Comparison of ENCODE assay signal across 8 mouse cellular contexts in the genomic region with DNA sequence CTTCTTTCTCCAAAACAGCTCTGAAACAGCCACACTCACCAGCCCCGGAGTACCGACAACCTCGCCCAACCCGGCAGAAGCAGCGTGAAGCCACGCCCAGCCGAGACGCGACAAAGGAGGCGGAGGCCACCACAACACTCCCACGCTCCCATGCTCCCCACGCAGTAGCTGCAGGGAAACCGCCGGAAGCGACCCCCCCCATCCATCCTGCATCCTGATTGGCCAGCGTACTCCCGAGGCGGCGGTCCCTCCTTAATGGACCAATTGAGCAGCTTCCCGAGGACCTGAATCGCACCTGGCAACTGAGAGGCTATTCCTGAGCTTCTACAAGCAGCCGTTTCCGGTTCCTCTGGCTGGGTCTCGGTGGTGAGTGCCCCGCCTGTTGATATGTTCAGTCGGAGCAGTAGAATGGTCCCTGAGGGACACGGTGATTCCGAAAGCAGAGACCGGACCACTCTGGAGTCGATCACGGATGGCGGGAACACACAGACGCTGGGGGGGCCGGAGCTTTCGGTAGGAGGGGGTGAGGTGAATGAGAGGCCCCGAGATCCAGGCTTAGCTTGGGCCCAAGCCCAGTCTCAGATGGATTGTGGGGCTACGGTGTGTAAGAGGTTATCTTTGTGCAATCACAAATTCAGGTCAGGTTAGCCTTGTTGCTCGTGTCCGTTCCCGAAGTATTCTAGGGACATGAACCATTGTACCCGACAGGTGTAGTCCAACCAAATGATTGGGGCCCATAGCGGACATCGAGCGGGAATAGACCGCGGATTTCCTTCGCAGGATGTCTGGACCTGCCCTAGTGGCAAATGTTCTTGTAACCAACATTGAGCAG. TPM values are rescaled to one million over a fixed set of nuclear protein-coding genes. Genes with fewer than 3 reads are reported as not detected.
DNase-seq lines count a peak whose midpoint lies in the region; ATAC-seq and TF ChIP-seq lines count a peak whose summit lies in the region.

A gene (plus strand): TSS at position 160 of the 832 bp plus-strand sequence.

- no peaks in the 10 kb centered on the region; the same call in 1 of the 2 replicates for H3K4me1 ChIP-seq in bone marrow, adult 2 months (ENCODE audit: control insufficient read depth, insufficient read depth, low read length)
- peaks cover 14% of the 10 kb centered on the region for H3K4me1 ChIP-seq in embryonic facial prominence, embryonic 15.5 days
- peaks cover 11% of the 10 kb centered on the region for H3K4me1 ChIP-seq in limb, embryonic 14.5 days (ENCODE audit: control insufficient read depth, insufficient read depth, low read length)
- peaks cover 4% of the 10 kb centered on the region; the same call in 1 of the 2 replicates for H3K4me1 ChIP-seq in midbrain, postnatal 0 days (ENCODE audit: insufficient read depth, low read length)

- no peaks in the 10 kb centered on the region for H3K9me3 ChIP-seq in embryonic facial prominence, embryonic 15.5 days (replicated peaks)
- no peaks in the 10 kb centered on the region for H3K9me3 ChIP-seq in limb, embryonic 14.5 days (ENCODE audit: control insufficient read depth, low read length)
- H3K9me3 ChIP-seq in midbrain, postnatal 0 days (ENCODE audit: low read length): no peaks in the 10 kb centered on the region

- no peak for TF ChIP-seq CTCF in bone marrow, adult 2 months (IDR thresholded peaks at IDR 0.05; ENCODE audit: control insufficient read depth, insufficient read depth, low read length)
- no peak for TF ChIP-seq CTCF in midbrain, postnatal 0 days (IDR thresholded peaks at IDR 0.05)

- peak within 1 kb of the TSS; percentile 44 for H3K9ac ChIP-seq in embryonic facial prominence, embryonic 15.5 days
- peak within 1 kb of the TSS; percentile 66 for H3K9ac ChIP-seq in limb, embryonic 14.5 days (ENCODE audit: low read depth, low read length, severe bottlenecking)
- peak within 1 kb of the TSS; percentile 66 for H3K9ac ChIP-seq in midbrain, postnatal 0 days (replicated peaks; ENCODE audit: low read length, poor library complexity, severe bottlenecking)

- 3% methylated on average over 47 of the region's 47 CpGs for WGBS in bone marrow, adult 2 months
- 5% methylated on average over 47 of the region's 47 CpGs for WGBS in embryonic facial prominence, embryonic 15.5 days
- whole genome bisulfite sequencing in limb, embryonic 14.5 days: 6% methylated on average over 43 of the region's 47 CpGs
- 4% methylated on average over 47 of the region's 47 CpGs for WGBS in midbrain, postnatal 0 days

- peak within 1 kb of the TSS; percentile 88 for H3K4me3 ChIP-seq in bone marrow, adult 2 months (replicated peaks; ENCODE audit: control insufficient read depth, low read depth, low read length)
- peak within 1 kb of the TSS; percentile 56 for H3K4me3 ChIP-seq in embryonic facial prominence, embryonic 15.5 days (replicated peaks)
- peak within 1 kb of the TSS; percentile 55 for H3K4me3 ChIP-seq in limb, embryonic 14.5 days (replicated peaks; ENCODE audit: low read length)
- H3K4me3 ChIP-seq in midbrain, postnatal 0 days (ENCODE audit: low read depth, low read length): peak within 1 kb of the TSS; percentile 58

- H3K27ac ChIP-seq in bone marrow, adult 2 months (ENCODE audit: control insufficient read depth, insufficient read depth, low read depth, low read length, poor library complexity): peak within 1 kb of the TSS; percentile 73
- H3K27ac ChIP-seq in embryonic facial prominence, embryonic 15.5 days (replicated peaks): peak within 1 kb of the TSS; percentile 63
- peak within 1 kb of the TSS; percentile 50 for H3K27ac ChIP-seq in limb, embryonic 14.5 days (replicated peaks; ENCODE audit: low read depth, low read length)
- peak within 1 kb of the TSS; percentile 73 for H3K27ac ChIP-seq in midbrain, postnatal 0 days (ENCODE audit: low read depth, low read length)

- H3K27me3 ChIP-seq in embryonic facial prominence, embryonic 15.5 days: no peaks in the 10 kb centered on the region
- H3K27me3 ChIP-seq in limb, embryonic 14.5 days (ENCODE audit: control insufficient read depth, insufficient read depth, low read length): no peaks in the 10 kb centered on the region
- H3K27me3 ChIP-seq in midbrain, postnatal 0 days (ENCODE audit: insufficient read depth, low read length): no peaks in the 10 kb centered on the region

- TF ChIP-seq POLR2A in bone marrow, adult 2 months (IDR thresholded peaks at IDR 0.05; ENCODE audit: borderline replicate concordance, control insufficient read depth, low read depth, low read length): no peak; the same call in 1 of the 2 replicates
- TF ChIP-seq POLR2A in limb, embryonic 14.5 days (IDR thresholded peaks at IDR 0.05; ENCODE audit: borderline replicate concordance, extremely low read depth, insufficient read depth, insufficient read length): no peak

- H3K4me2 ChIP-seq in embryonic facial prominence, embryonic 15.5 days (replicated peaks): peak within 1 kb of the TSS; percentile 87
- peak within 1 kb of the TSS; percentile 83 for H3K4me2 ChIP-seq in limb, embryonic 14.5 days (replicated peaks; ENCODE audit: low read depth, low read length, severe bottlenecking)
- H3K4me2 ChIP-seq in midbrain, postnatal 0 days (ENCODE audit: low read depth, low read length, poor library complexity, severe bottlenecking): peak within 1 kb of the TSS; percentile 90

- H3K36me3 ChIP-seq in embryonic facial prominence, embryonic 15.5 days: peaks cover 18% of the 10 kb centered on the region
- H3K36me3 ChIP-seq in limb, embryonic 14.5 days (ENCODE audit: control insufficient read depth, insufficient read depth, low read length): peaks cover 20% of the 10 kb centered on the region
- H3K36me3 ChIP-seq in midbrain, postnatal 0 days (ENCODE audit: insufficient read depth, low read length): peaks cover 4% of the 10 kb centered on the region; the same call in 1 of the 2 replicates

- peak; percentile 94 for ATAC-seq in embryonic facial prominence, embryonic 15.5 days (ENCODE audit: insufficient number of reproducible peaks, low FRiP score, low TSS enrichment, low read depth)
- ATAC-seq in limb, embryonic 14.5 days (ENCODE audit: low FRiP score, low read depth): peak; percentile 99
- peak; percentile 98 for ATAC-seq in midbrain, postnatal 0 days (ENCODE audit: low FRiP score)

- peak; percentile 65 for DNase-seq in 3T3-L1 (ENCODE audit: low read depth, low spot score)
- peak; percentile 87 for DNase-seq in heart, adult 8-10 months (ENCODE audit: low spot score)
- DNase-seq in kidney, adult 9 months: peak; percentile 94
- DNase-seq in limb, embryonic 14.5 days (ENCODE audit: low spot score): peak; percentile 95
- DNase-seq in midbrain, postnatal 0 days (ENCODE audit: low spot score): peak; percentile 96
- DNase-seq in spleen, postnatal 36 days (ENCODE audit: low spot score in 2 of 2): peak; percentile 90

RNA-seq across cellular contexts. Expression of the gene that starts here (rescaled TPM):
- 14.0 and 42.4 TPM in 2 replicates for polyA plus RNA-seq in bone marrow, adult 2 months (2011; ENCODE audit: insufficient read depth, insufficient read length, low replicate concordance, missing spikeins)
- 56.8 and 59.6 TPM in 2 replicates for polyA plus RNA-seq in embryonic facial prominence, embryonic 15.5 days (2015; fragmentation: Nextera tagmentation; extraction: Ambion mirVana)
- 10 to 100 TPM; 44.4 to 58.4 (median 51.3) TPM for total RNA-seq in heart, adult 8-10 months (2022)
- polyA plus RNA-seq in limb, embryonic 14.5 days (2012; rRNA removed): 59.5 and 72.1 TPM in 2 replicates
- 62.2 and 63.0 TPM in 2 replicates for polyA plus RNA-seq in limb, embryonic 14.5 days (2014; fragmentation: Nextera tagmentation; extraction: Ambion mirVana)
- 87.9 and 95.8 TPM in 2 replicates for total RNA-seq in midbrain, postnatal 0 days (2014; rRNA removed)
- 102 and 106 TPM in 2 replicates for polyA plus RNA-seq in midbrain, postnatal 0 days (2015; fragmentation: Nextera tagmentation; extraction: Ambion mirVana)

Comparison
In these comparisons a context has a peak if more than half of its experiments do, and no peak if none do; other contexts are left out.
1. Peak in every context shown above with its lines: DNase-seq, ATAC-seq, H3K4me3 ChIP-seq and H3K27ac ChIP-seq.